Mouse (Mus musculus): Measurements from ENCODE around the gene Gm20498. TPM values are rescaled to one million over a fixed set of nuclear protein-coding genes. Genes with fewer than 3 reads are reported as not detected.
"Not testable (repeated sequence)": the region's sequence is repeated elsewhere in the genome, so short reads cannot be mapped to it uniquely, and the experiment has no call there.

Gene Gm20498
- total RNA-seq, 1 experiment from 2014 or later, result 96.7 TPM

GRCm38 (mm10) chr12:81408966-81409365 is 123.7 kb downstream of the Gm20498 start:
- no peak for ATAC-seq (replicated peaks in 1 of 2; ENCODE audit: insufficient read depth in 1 of 2, low FRiP score in 2 of 2, low TSS enrichment in 1 of 2, low read depth in 1 of 2, poor library complexity in 2 of 2, severe bottlenecking in 2 of 2)

GRCm38 (mm10) chr12:81402187-81402586 is 130.5 kb downstream of the Gm20498 start:
- peak in 1 of 2 experiments; percentile 69; a peak in 1 of 4 replicates for ATAC-seq (replicated peaks in 1 of 2; ENCODE audit: insufficient read depth in 1 of 2, low FRiP score in 2 of 2, low TSS enrichment in 1 of 2, low read depth in 1 of 2, poor library complexity in 2 of 2, severe bottlenecking in 2 of 2)

GRCm38 (mm10) chr12:81379364-81379763 is 153.3 kb downstream of the Gm20498 start, which contains the start of gene Gm4787:
Gene Gm4787, minus strand, starts transcription at chr12:81379464.
- not testable (repeated sequence) for ATAC-seq (replicated peaks in 1 of 2; ENCODE audit: insufficient read depth in 1 of 2, low FRiP score in 2 of 2, low TSS enrichment in 1 of 2, low read depth in 1 of 2, poor library complexity in 2 of 2, severe bottlenecking in 2 of 2)

- no peak for ATAC-seq (replicated peaks in 1 of 2; ENCODE audit: insufficient read depth in 1 of 2, low FRiP score in 2 of 2, low TSS enrichment in 1 of 2, low read depth in 1 of 2, poor library complexity in 2 of 2, severe bottlenecking in 2 of 2)
These were observed 198.9 kb downstream of the Gm20498 start for GRCm38 (mm10) chr12:81333841-81334240.

GRCm38 (mm10) chr12:81332875-81333421 is 199.8 kb downstream of the Gm20498 start, which contains the start of gene Slc8a3:
Gene Slc8a3, minus strand, starts transcription at chr12:81333180.
- no peak for ATAC-seq (replicated peaks in 1 of 2; ENCODE audit: insufficient read depth in 1 of 2, low FRiP score in 2 of 2, low TSS enrichment in 1 of 2, low read depth in 1 of 2, poor library complexity in 2 of 2, severe bottlenecking in 2 of 2)

GRCm38 (mm10) chr12:81331937-81332874 is 200.5 kb downstream of the Gm20498 start:
- ATAC-seq (replicated peaks in 1 of 2; ENCODE audit: insufficient read depth in 1 of 2, low FRiP score in 2 of 2, low TSS enrichment in 1 of 2, low read depth in 1 of 2, poor library complexity in 2 of 2, severe bottlenecking in 2 of 2), result no peak

GRCm38 (mm10) chr12:81331046-81331638 is 201.6 kb downstream of the Gm20498 start:
- no peak for ATAC-seq (replicated peaks in 1 of 2; ENCODE audit: insufficient read depth in 1 of 2, low FRiP score in 2 of 2, low TSS enrichment in 1 of 2, low read depth in 1 of 2, poor library complexity in 2 of 2, severe bottlenecking in 2 of 2)

- ATAC-seq (replicated peaks in 1 of 2; ENCODE audit: insufficient read depth in 1 of 2, low FRiP score in 2 of 2, low TSS enrichment in 1 of 2, low read depth in 1 of 2, poor library complexity in 2 of 2, severe bottlenecking in 2 of 2), result no peak
These were observed 207.7 kb downstream of the Gm20498 start for GRCm38 (mm10) chr12:81324991-81325390.

- no peak for ATAC-seq (replicated peaks in 1 of 2; ENCODE audit: insufficient read depth in 1 of 2, low FRiP score in 2 of 2, low TSS enrichment in 1 of 2, low read depth in 1 of 2, poor library complexity in 2 of 2, severe bottlenecking in 2 of 2)
These were observed 208.6 kb downstream of the Gm20498 start for GRCm38 (mm10) chr12:81324116-81324515.

- no peak for ATAC-seq (replicated peaks in 1 of 2; ENCODE audit: insufficient read depth in 1 of 2, low FRiP score in 2 of 2, low TSS enrichment in 1 of 2, low read depth in 1 of 2, poor library complexity in 2 of 2, severe bottlenecking in 2 of 2)
These were observed 211.7 kb downstream of the Gm20498 start for GRCm38 (mm10) chr12:81321021-81321420.

GRCm38 (mm10) chr12:81317811-81318210 is 214.9 kb downstream of the Gm20498 start:
- ATAC-seq (replicated peaks in 1 of 2; ENCODE audit: insufficient read depth in 1 of 2, low FRiP score in 2 of 2, low TSS enrichment in 1 of 2, low read depth in 1 of 2, poor library complexity in 2 of 2, severe bottlenecking in 2 of 2), result no peak

- ATAC-seq (replicated peaks in 1 of 2; ENCODE audit: insufficient read depth in 1 of 2, low FRiP score in 2 of 2, low TSS enrichment in 1 of 2, low read depth in 1 of 2, poor library complexity in 2 of 2, severe bottlenecking in 2 of 2), result no peak
These were observed 216.8 kb downstream of the Gm20498 start for GRCm38 (mm10) chr12:81315953-81316352.

Other genes with a start within 250 kb of the Gm20498 start
- gene Slc8a3, start 199.7 kb downstream of the Gm20498 start, total RNA-seq (2017), result not detected in 2 replicates
- gene Gm4787, start 153.4 kb downstream of the Gm20498 start, total RNA-seq (2017), result 1.2 and 1.5 TPM in 2 replicates
- gene Adam4, start 111.0 kb downstream of the Gm20498 start, total RNA-seq (2017), result 0.38 and 1.3 TPM in 2 replicates
- 102 and 135 TPM in 2 replicates for gene Cox16, start 47.8 kb downstream of the Gm20498 start, total RNA-seq (2017)
- 57.7 and 61.4 TPM in 2 replicates for gene Synj2bp, start within 50 bp of the Gm20498 start, total RNA-seq (2017)
- 0.40 TPM in 1 of 2 replicates, not detected in the other for gene Adam21, start 35.6 kb upstream of the Gm20498 start, total RNA-seq (2017)
- 67.0 and 74.7 TPM in 2 replicates for gene Med6, start 62.1 kb upstream of the Gm20498 start, total RNA-seq (2017)
- gene Ttc9, start 98.3 kb upstream of the Gm20498 start, total RNA-seq (2017), result 0.19 TPM in 1 of 2 replicates, not detected in the other
- gene Map3k9, start 248.3 kb upstream of the Gm20498 start, total RNA-seq (2017), result 2.3 and 7.1 TPM in 2 replicates